Mouse (Mus musculus): ENCODE measurements at regions not wholly inside any gene's neighbourhood (a gene's known extent, or its start where the extent isn't known, plus 50 kb on each side); places are given as distances from the start of the nearest gene placed in this dataset.

- TF ChIP-seq CTCF (IDR thresholded peaks at IDR 0.05; ENCODE audit: extremely low read depth, insufficient read depth, low read length) (no peak), POLR2A (IDR thresholded peaks at IDR 0.05; ENCODE audit: extremely low read depth, insufficient read depth, low read length) (no peak)
- no peaks in the 10 kb centered on the region for H3K4me1 ChIP-seq (ENCODE audit: control insufficient read depth, insufficient read depth, low read length)
- H3K27ac ChIP-seq (ENCODE audit: insufficient read depth, low read length), result no peak overlapping the region
- no peak overlapping the region for H3K4me3 ChIP-seq (ENCODE audit: insufficient read depth, low read length)
Measured at GRCm38 (mm10) chr14:99592922-99593321, 294.4 kb downstream of the Klf5 start.

GRCm38 (mm10) chr14:99593864-99594263, 295.4 kb downstream of the Klf5 start:
- Histone ChIP-seq H3K4me1 (ENCODE audit: control insufficient read depth, insufficient read depth, low read length) (no peaks in the 10 kb centered on the region), H3K4me3 (ENCODE audit: insufficient read depth, low read length) (no peak overlapping the region), H3K27ac (ENCODE audit: insufficient read depth, low read length) (no peak overlapping the region)
- TF ChIP-seq CTCF (IDR thresholded peaks at IDR 0.05; ENCODE audit: extremely low read depth, insufficient read depth, low read length) (no peak), POLR2A (IDR thresholded peaks at IDR 0.05; ENCODE audit: extremely low read depth, insufficient read depth, low read length) (no peak)

DNA sequence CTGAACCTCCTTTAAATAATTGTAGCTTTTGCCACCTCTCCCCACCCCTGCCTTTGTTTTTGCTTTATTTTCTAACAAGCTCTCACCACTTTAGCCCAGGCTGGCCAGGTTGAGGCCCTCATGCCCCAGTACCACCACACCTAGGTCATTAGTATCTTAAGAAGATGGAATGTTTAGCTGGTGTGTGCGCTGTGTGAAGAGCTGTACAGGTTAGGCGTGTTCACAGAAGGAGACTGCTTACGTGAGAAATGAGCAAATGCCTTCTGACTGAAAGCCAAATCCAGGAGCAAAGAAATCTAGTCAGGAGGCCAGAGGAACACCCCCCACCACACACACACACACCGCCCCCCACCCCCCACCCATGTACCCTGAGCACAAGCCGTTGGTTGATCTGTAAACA, 303.4 kb downstream of the Klf5 start:
- H3K4me3 ChIP-seq (ENCODE audit: insufficient read depth, low read length), result no peak overlapping the region
- no peaks in the 10 kb centered on the region for H3K4me1 ChIP-seq (ENCODE audit: control insufficient read depth, insufficient read depth, low read length)
- H3K27ac ChIP-seq (ENCODE audit: insufficient read depth, low read length), result no peak overlapping the region
- no peak for TF ChIP-seq CTCF (IDR thresholded peaks at IDR 0.05; ENCODE audit: extremely low read depth, insufficient read depth, low read length)
- TF ChIP-seq POLR2A (IDR thresholded peaks at IDR 0.05; ENCODE audit: extremely low read depth, insufficient read depth, low read length), result no peak

GRCm38 (mm10) chr14:99603257-99603656, 304.8 kb downstream of the Klf5 start:
- Histone ChIP-seq H3K4me1 (ENCODE audit: control insufficient read depth, insufficient read depth, low read length) (no peaks in the 10 kb centered on the region), H3K4me3 (ENCODE audit: insufficient read depth, low read length) (no peak overlapping the region), H3K27ac (ENCODE audit: insufficient read depth, low read length) (no peak overlapping the region)
- no peak for TF ChIP-seq POLR2A (IDR thresholded peaks at IDR 0.05; ENCODE audit: extremely low read depth, insufficient read depth, low read length)
- no peak for TF ChIP-seq CTCF (IDR thresholded peaks at IDR 0.05; ENCODE audit: extremely low read depth, insufficient read depth, low read length)

GRCm38 (mm10) chr14:99605351-99606100, 307.0 kb downstream of the Klf5 start:
- Histone ChIP-seq H3K4me1 (ENCODE audit: control insufficient read depth, insufficient read depth, low read length) (no peaks in the 10 kb centered on the region), H3K27ac (ENCODE audit: insufficient read depth, low read length) (no peak overlapping the region), H3K4me3 (ENCODE audit: insufficient read depth, low read length) (no peak overlapping the region)
- TF ChIP-seq POLR2A (IDR thresholded peaks at IDR 0.05; ENCODE audit: extremely low read depth, insufficient read depth, low read length) (no peak), CTCF (IDR thresholded peaks at IDR 0.05; ENCODE audit: extremely low read depth, insufficient read depth, low read length) (no peak)

DNA sequence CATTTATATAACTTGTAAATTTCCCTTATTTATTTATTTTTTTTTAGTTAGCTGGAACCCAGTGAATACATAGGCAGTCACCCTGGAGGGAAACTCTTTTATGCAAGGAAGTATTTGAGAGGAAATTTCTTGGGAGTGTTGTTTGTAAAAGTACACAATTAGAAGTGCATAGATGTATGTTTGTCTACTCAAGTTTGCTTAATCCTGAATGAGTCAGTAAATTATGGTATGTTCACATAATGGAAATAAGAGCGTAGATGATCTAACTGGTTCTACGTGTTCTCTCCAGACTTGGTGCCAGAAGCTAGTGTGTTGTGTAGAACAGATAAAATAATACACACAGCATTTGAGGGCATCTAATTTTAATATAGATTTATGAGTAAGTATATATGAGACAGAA, 310.5 kb downstream of the Klf5 start:
- no peak for TF ChIP-seq POLR2A (IDR thresholded peaks at IDR 0.05; ENCODE audit: extremely low read depth, insufficient read depth, low read length)
- no peak for TF ChIP-seq CTCF (IDR thresholded peaks at IDR 0.05; ENCODE audit: extremely low read depth, insufficient read depth, low read length)
- no peak overlapping the region for H3K27ac ChIP-seq (ENCODE audit: insufficient read depth, low read length)
- H3K4me3 ChIP-seq (ENCODE audit: insufficient read depth, low read length), result no peak overlapping the region
- no peaks in the 10 kb centered on the region for H3K4me1 ChIP-seq (ENCODE audit: control insufficient read depth, insufficient read depth, low read length)

DNA sequence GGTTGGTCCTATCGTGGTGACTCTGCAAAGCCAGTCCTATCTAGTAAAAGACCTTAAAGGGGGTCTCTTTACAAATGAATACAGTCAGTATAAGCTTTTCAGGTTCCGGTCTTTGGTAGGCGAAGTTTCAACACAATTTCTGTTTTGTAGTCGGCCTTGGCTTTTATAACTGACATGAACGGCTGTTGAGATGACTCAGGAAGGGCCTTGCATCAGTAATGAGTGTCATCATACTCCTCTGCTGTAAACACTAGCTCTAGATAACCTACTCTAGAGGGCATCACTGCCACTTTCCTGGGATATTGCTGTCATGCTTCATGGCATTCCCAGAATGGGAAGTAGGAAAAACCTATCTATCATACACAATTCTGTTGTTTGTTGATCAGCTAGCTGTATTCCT, 312.9 kb downstream of the Klf5 start:
- Histone ChIP-seq H3K4me1 (ENCODE audit: control insufficient read depth, insufficient read depth, low read length) (no peaks in the 10 kb centered on the region), H3K27ac (ENCODE audit: insufficient read depth, low read length) (no peak overlapping the region), H3K4me3 (ENCODE audit: insufficient read depth, low read length) (no peak overlapping the region)
- TF ChIP-seq POLR2A (IDR thresholded peaks at IDR 0.05; ENCODE audit: extremely low read depth, insufficient read depth, low read length) (no peak), CTCF (IDR thresholded peaks at IDR 0.05; ENCODE audit: extremely low read depth, insufficient read depth, low read length) (no peak)

DNA sequence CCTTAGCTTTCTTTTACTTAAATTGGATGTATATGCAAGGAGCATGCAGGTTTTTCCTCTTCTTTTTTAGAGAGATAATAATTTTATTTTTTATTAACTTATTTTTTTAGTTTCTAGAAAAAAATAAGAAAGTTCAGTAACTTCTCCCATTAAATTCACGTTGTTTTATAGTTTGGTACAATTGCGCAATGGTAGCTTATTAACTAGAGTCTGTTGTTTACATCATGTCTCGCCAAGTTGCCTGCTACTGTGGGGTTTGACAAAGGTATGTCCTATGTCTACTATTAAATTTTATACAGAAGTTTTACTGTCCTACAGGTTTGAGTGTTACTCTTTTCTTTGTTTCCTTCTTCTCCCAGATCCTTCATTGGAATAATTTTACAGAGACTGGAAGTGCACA, 313.6 kb downstream of the Klf5 start:
- Histone ChIP-seq H3K4me1 (ENCODE audit: control insufficient read depth, insufficient read depth, low read length) (no peaks in the 10 kb centered on the region), H3K4me3 (ENCODE audit: insufficient read depth, low read length) (no peak overlapping the region), H3K27ac (ENCODE audit: insufficient read depth, low read length) (no peak overlapping the region)
- TF ChIP-seq CTCF (IDR thresholded peaks at IDR 0.05; ENCODE audit: extremely low read depth, insufficient read depth, low read length) (no peak), POLR2A (IDR thresholded peaks at IDR 0.05; ENCODE audit: extremely low read depth, insufficient read depth, low read length) (no peak)

DNA sequence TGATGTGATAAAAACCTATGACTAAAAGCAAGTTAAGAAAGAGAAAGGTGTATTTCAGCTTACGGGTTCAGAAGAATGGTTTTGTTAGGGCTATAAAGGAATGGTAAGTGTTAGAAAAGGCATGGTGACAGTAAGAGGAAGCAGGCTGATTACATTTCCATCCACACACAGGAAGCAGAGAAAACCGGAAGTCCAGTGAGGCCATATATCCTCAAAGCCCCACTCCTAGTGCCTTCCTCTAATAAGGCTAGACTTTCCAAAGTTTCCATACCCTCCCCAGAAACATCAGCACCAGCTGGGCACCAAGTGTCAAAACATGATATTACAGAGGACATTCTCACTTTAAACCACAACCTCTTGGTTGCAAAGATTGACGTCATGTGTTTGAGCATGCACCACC, 316.3 kb downstream of the Klf5 start:
- Histone ChIP-seq H3K27ac (ENCODE audit: insufficient read depth, low read length) (no peak overlapping the region), H3K4me1 (ENCODE audit: control insufficient read depth, insufficient read depth, low read length) (no peaks in the 10 kb centered on the region), H3K4me3 (ENCODE audit: insufficient read depth, low read length) (no peak overlapping the region)
- TF ChIP-seq POLR2A (IDR thresholded peaks at IDR 0.05; ENCODE audit: extremely low read depth, insufficient read depth, low read length) (no peak), CTCF (IDR thresholded peaks at IDR 0.05; ENCODE audit: extremely low read depth, insufficient read depth, low read length) (no peak)

DNA sequence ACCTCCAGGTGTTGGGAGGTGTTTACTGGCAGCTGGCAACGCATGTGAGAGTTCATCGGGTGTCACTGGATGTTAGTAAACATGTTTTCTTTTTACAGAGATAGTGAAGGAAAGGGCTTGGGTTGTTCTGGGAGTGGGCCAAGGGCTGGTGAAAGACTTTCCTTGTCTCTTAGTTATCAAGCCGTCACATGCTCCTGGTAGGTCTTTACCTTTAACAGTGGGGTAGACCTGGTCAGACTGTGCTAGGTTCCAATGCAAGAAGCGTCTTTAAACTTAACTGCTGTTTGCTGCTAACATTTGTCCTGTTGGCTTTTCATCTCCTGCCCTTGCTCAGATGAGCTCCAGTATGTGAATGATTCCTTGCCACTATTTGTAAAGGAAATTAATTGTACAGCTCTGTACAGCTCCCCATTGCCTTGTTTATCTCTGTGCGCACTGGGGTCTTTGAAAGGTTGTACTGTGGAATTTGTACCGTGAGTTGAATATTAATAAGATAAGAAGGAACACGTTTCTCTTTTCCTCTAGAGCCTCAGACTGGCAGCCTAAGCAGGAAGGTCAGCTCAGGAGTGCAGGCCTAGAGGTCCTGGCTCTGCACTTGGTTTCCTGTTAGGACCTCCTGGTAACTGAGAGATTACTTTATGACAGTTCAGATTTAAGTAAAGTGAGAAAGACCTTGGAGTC, 318.3 kb downstream of the Klf5 start:
- Histone ChIP-seq H3K4me1 (ENCODE audit: control insufficient read depth, insufficient read depth, low read length) (no peaks in the 10 kb centered on the region), H3K27ac (ENCODE audit: insufficient read depth, low read length) (no peak overlapping the region), H3K4me3 (ENCODE audit: insufficient read depth, low read length) (no peak overlapping the region)
- TF ChIP-seq CTCF (IDR thresholded peaks at IDR 0.05; ENCODE audit: extremely low read depth, insufficient read depth, low read length) (no peak), POLR2A (IDR thresholded peaks at IDR 0.05; ENCODE audit: extremely low read depth, insufficient read depth, low read length) (no peak)
